8 mouse cellular contexts compared by ENCODE assay signal in genomic region chr4:134557626-134558249, GRCm38 (mm10). TPM values are rescaled to one million over a fixed set of nuclear protein-coding genes. Genes with fewer than 3 reads are reported as not detected.
DNase-seq lines count a peak whose midpoint lies in the region; ATAC-seq and TF ChIP-seq lines count a peak whose summit lies in the region.

No protein-coding gene starts in this region.

- ATAC-seq in midbrain, embryonic 13.5 days = no peak
- peak; percentile 64 for ATAC-seq in hindbrain, postnatal 0 days
- ATAC-seq in neural tube, embryonic 13.5 days (ENCODE audit: low read depth) = no peak

- H3K4me1 ChIP-seq in midbrain, embryonic 10.5 days = peaks cover 22% of the 10 kb centered on the region
- H3K4me1 ChIP-seq in midbrain, embryonic 13.5 days (replicated peaks) = peaks cover 13% of the 10 kb centered on the region
- no peaks in the 10 kb centered on the region for H3K4me1 ChIP-seq in hindbrain, postnatal 0 days (ENCODE audit: insufficient read depth, low read length)
- peaks cover 20% of the 10 kb centered on the region for H3K4me1 ChIP-seq in neural tube, embryonic 13.5 days (replicated peaks)

- H3K4me2 ChIP-seq in midbrain, embryonic 13.5 days (replicated peaks) = no peak overlapping the region
- no peak overlapping the region for H3K4me2 ChIP-seq in hindbrain, postnatal 0 days (ENCODE audit: low read depth, low read length)
- H3K4me2 ChIP-seq in neural tube, embryonic 13.5 days = no peak overlapping the region

- DNase-seq in adrenal gland, postnatal 36 days = peak; percentile 21 to 54
- DNase-seq in adrenal gland, postnatal 10 days = no peak
- DNase-seq in midbrain, embryonic 10.5 days (ENCODE audit: low spot score) = peak; percentile 44
- DNase-seq in hindbrain, postnatal 0 days (ENCODE audit: low spot score) = peak; percentile 70
- DNase-seq in cerebellum, adult 8-10 months = no peak
- no peak for DNase-seq in layer of hippocampus, postnatal 10 days (ENCODE audit: low spot score in 2 of 2)

- H3K9me3 ChIP-seq in midbrain, embryonic 10.5 days (replicated peaks) = no peaks in the 10 kb centered on the region
- no peaks in the 10 kb centered on the region for H3K9me3 ChIP-seq in midbrain, embryonic 13.5 days
- no peaks in the 10 kb centered on the region for H3K9me3 ChIP-seq in hindbrain, postnatal 0 days (ENCODE audit: low read length)
- no peaks in the 10 kb centered on the region for H3K9me3 ChIP-seq in neural tube, embryonic 13.5 days

- H3K27me3 ChIP-seq in midbrain, embryonic 10.5 days (ENCODE audit: low read depth, poor library complexity, severe bottlenecking) = no peaks in the 10 kb centered on the region
- no peaks in the 10 kb centered on the region for H3K27me3 ChIP-seq in midbrain, embryonic 13.5 days
- H3K27me3 ChIP-seq in hindbrain, postnatal 0 days (ENCODE audit: insufficient read depth, low read length) = no peaks in the 10 kb centered on the region
- H3K27me3 ChIP-seq in neural tube, embryonic 13.5 days = no peaks in the 10 kb centered on the region

- no peaks in the 10 kb centered on the region for H3K36me3 ChIP-seq in midbrain, embryonic 10.5 days
- H3K36me3 ChIP-seq in midbrain, embryonic 13.5 days = no peaks in the 10 kb centered on the region
- no peaks in the 10 kb centered on the region for H3K36me3 ChIP-seq in hindbrain, postnatal 0 days (ENCODE audit: insufficient read depth, low read length)
- H3K36me3 ChIP-seq in neural tube, embryonic 13.5 days = 0 out of 2 replicates have a peak, but pooled peaks cover 5% of the 10 kb centered on the region

- peak overlapping the region; percentile 73 for H3K27ac ChIP-seq in midbrain, embryonic 10.5 days (replicated peaks)
- no peak overlapping the region for H3K27ac ChIP-seq in midbrain, embryonic 13.5 days
- H3K27ac ChIP-seq in hindbrain, postnatal 0 days = no peak overlapping the region
- H3K27ac ChIP-seq in neural tube, embryonic 13.5 days (replicated peaks) = peak overlapping the region; percentile 29

- 20% methylated on average over 12 of the region's 16 CpGs for WGBS in midbrain, embryonic 10.5 days
- 13% methylated on average over 15 of the region's 16 CpGs for WGBS in midbrain, embryonic 13.5 days
- WGBS in hindbrain, postnatal 0 days = 4% methylated on average over 16 of the region's 16 CpGs
- 11% methylated on average over 16 of the region's 16 CpGs for WGBS in neural tube, embryonic 13.5 days

- no peak overlapping the region for H3K4me3 ChIP-seq in midbrain, embryonic 10.5 days
- H3K4me3 ChIP-seq in midbrain, embryonic 13.5 days (replicated peaks) = no peak overlapping the region
- no peak overlapping the region for H3K4me3 ChIP-seq in hindbrain, postnatal 0 days (ENCODE audit: low read length)
- no peak overlapping the region for H3K4me3 ChIP-seq in neural tube, embryonic 13.5 days

- no peak overlapping the region for H3K9ac ChIP-seq in midbrain, embryonic 13.5 days (replicated peaks)
- no peak overlapping the region for H3K9ac ChIP-seq in hindbrain, postnatal 0 days (replicated peaks; ENCODE audit: low read length)
- H3K9ac ChIP-seq in neural tube, embryonic 13.5 days = no peak overlapping the region

- no peak for TF ChIP-seq CTCF in hindbrain, postnatal 0 days (IDR thresholded peaks at IDR 0.05; ENCODE audit: low read depth)

RNA-seq across cellular contexts. Expression of gene Selenon, which starts 5.8 kb away (rescaled TPM):
- total RNA-seq in adrenal gland, postnatal 36 days (2021) = 10 to 100 TPM; 28.8 to 36.9 TPM
- total RNA-seq in adrenal gland, postnatal 10 days (2021) = 10 to 100 TPM; 30.8 to 32.9 TPM
- 8.4 and 8.6 TPM in 2 replicates for polyA plus RNA-seq in midbrain, embryonic 10.5 days (2016; fragmentation: Nextera tagmentation; extraction: Ambion mirVana)
- 11.1 and 11.5 TPM in 2 replicates for polyA plus RNA-seq in midbrain, embryonic 13.5 days (2015; fragmentation: Nextera tagmentation; extraction: Ambion mirVana)
- 30.4 and 32.7 TPM in 2 replicates for total RNA-seq in hindbrain, postnatal 0 days (2014; rRNA removed)
- polyA plus RNA-seq in hindbrain, postnatal 0 days (2015; fragmentation: Nextera tagmentation; extraction: Ambion mirVana) = 10.0 and 11.3 TPM in 2 replicates
- polyA plus RNA-seq in neural tube, embryonic 13.5 days (2015; fragmentation: Nextera tagmentation; extraction: Ambion mirVana) = 11.3 and 17.1 TPM in 2 replicates
- 10 to 100 TPM; 16.9 TPM for total RNA-seq in layer of hippocampus, postnatal 10 days (2021)

RNA-seq across cellular contexts. Expression of gene Mtfr1l, which starts 22.6 kb away (rescaled TPM):
- total RNA-seq in adrenal gland, postnatal 36 days (2021) = 100 to 1,000 TPM; 128 to 136 TPM
- 100 to 1,000 TPM in 1 of 2 experiments, 10 to 100 TPM in 1; 99.7 to 124 TPM for total RNA-seq in adrenal gland, postnatal 10 days (2021)
- 120 and 127 TPM in 2 replicates for polyA plus RNA-seq in midbrain, embryonic 10.5 days (2016; fragmentation: Nextera tagmentation; extraction: Ambion mirVana)
- polyA plus RNA-seq in midbrain, embryonic 13.5 days (2015; fragmentation: Nextera tagmentation; extraction: Ambion mirVana) = 149 and 155 TPM in 2 replicates
- total RNA-seq in hindbrain, postnatal 0 days (2014; rRNA removed) = 133 and 146 TPM in 2 replicates
- 177 and 182 TPM in 2 replicates for polyA plus RNA-seq in hindbrain, postnatal 0 days (2015; fragmentation: Nextera tagmentation; extraction: Ambion mirVana)
- polyA plus RNA-seq in neural tube, embryonic 13.5 days (2015; fragmentation: Nextera tagmentation; extraction: Ambion mirVana) = 165 and 172 TPM in 2 replicates
- total RNA-seq in layer of hippocampus, postnatal 10 days (2021) = 10 to 100 TPM; 82.0 to 86.7 TPM

RNA-seq across cellular contexts. Expression of gene Aunip, which starts 46.9 kb away (rescaled TPM):
- 1 to 10 TPM; 1.7 to 2.5 TPM for total RNA-seq in adrenal gland, postnatal 36 days (2021)
- 1 to 10 TPM; 2.4 to 3.1 TPM for total RNA-seq in adrenal gland, postnatal 10 days (2021)
- polyA plus RNA-seq in midbrain, embryonic 10.5 days (2016; fragmentation: Nextera tagmentation; extraction: Ambion mirVana) = 25.5 and 28.6 TPM in 2 replicates
- 3.9 and 4.4 TPM in 2 replicates for polyA plus RNA-seq in midbrain, embryonic 13.5 days (2015; fragmentation: Nextera tagmentation; extraction: Ambion mirVana)
- 2.2 and 2.7 TPM in 2 replicates for total RNA-seq in hindbrain, postnatal 0 days (2014; rRNA removed)
- 2.2 and 2.6 TPM in 2 replicates for polyA plus RNA-seq in hindbrain, postnatal 0 days (2015; fragmentation: Nextera tagmentation; extraction: Ambion mirVana)
- polyA plus RNA-seq in neural tube, embryonic 13.5 days (2015; fragmentation: Nextera tagmentation; extraction: Ambion mirVana) = 2.3 TPM in 2 replicates
- under 1 TPM; 0.48 to 0.78 TPM for total RNA-seq in layer of hippocampus, postnatal 10 days (2021)

Comparison
In these comparisons a context has a peak if more than half of its experiments do, and no peak if none do; other contexts are left out.
1. DNase-seq: peak in adrenal gland, postnatal 36 days (2 of 2), midbrain, embryonic 10.5 days (single experiment) and hindbrain, postnatal 0 days (single experiment); none in adrenal gland, postnatal 10 days (single experiment), cerebellum, adult 8-10 months (single experiment) and layer of hippocampus, postnatal 10 days (0 of 2).
2. H3K27ac ChIP-seq: peak in midbrain, embryonic 10.5 days (single experiment) and neural tube, embryonic 13.5 days (single experiment); none in midbrain, embryonic 13.5 days (single experiment) and hindbrain, postnatal 0 days (single experiment).